Mouse (Mus musculus): ENCODE measurements around the gene Tpbg.

GRCm38 (mm10) chr9:85843891-85844646 is 1.9 kb downstream of the Tpbg start:
- TF ChIP-seq CTCF (IDR thresholded peaks at IDR 0.05; ENCODE audit: low read depth, low read length), result no peak
- no peak for TF ChIP-seq POLR2A (IDR thresholded peaks at IDR 0.05; ENCODE audit: borderline replicate concordance, low read depth, low read length)

Data from bone marrow macrophage, adult 2 months (primary cell).